Mouse (Mus musculus) myocyte (in vitro differentiated cells): ENCODE results near the gene Grk3.

Experiments
- CEBPB ChIP-seq: IDR thresholded peaks from 2 replicates; pipeline ENCODE4 v1.6.1; 2011; ENCODE audit warnings: mild to moderate bottlenecking, moderate library complexity; ENCODE audit not compliant: poor library complexity, insufficient read depth, severe bottlenecking
- E2F4 ChIP-seq: IDR thresholded peaks from one replicate; pipeline ENCODE4 v1.6.1; 2011; ENCODE audit warnings: mild to moderate bottlenecking, control low read depth, moderate library complexity; ENCODE audit not compliant: insufficient read depth
- MAX ChIP-seq: IDR thresholded peaks from one replicate; pipeline ENCODE4 v1.6.1; 2011; ENCODE audit warnings: low read depth, mild to moderate bottlenecking, control low read depth
- MYOD1 ChIP-seq, 3 experiments: IDR thresholded peaks; one replicate each; pipeline ENCODE4 v1.6.1; 2011; ENCODE audit warnings: control low read depth in 2 of 3, low read depth in 2 of 3, mild to moderate bottlenecking in 2 of 3, moderate library complexity in 1 of 3; ENCODE audit not compliant: insufficient read length in 2 of 3, control insufficient read depth in 1 of 3
- MYOG ChIP-seq, 3 experiments: IDR thresholded peaks; one replicate each; pipeline ENCODE4 v1.6.1; 2011; ENCODE audit warnings: control low read depth in 2 of 3, low read depth in 2 of 3, mild to moderate bottlenecking in 2 of 3; ENCODE audit not compliant: insufficient read length in 2 of 3, control insufficient read depth in 1 of 3, insufficient read depth in 1 of 3
- POLR2A ChIP-seq: IDR thresholded peaks from one replicate; pipeline ENCODE4 v1.6.1; 2011; ENCODE audit warnings: low read depth, mild to moderate bottlenecking, control low read depth, moderate library complexity; ENCODE audit not compliant: insufficient read length
- POLR2AphosphoS2 ChIP-seq: IDR thresholded peaks from one replicate; pipeline ENCODE4 v1.6.1; 2011; ENCODE audit warnings: low read depth, control low read depth; ENCODE audit not compliant: insufficient read length
- REST ChIP-seq: IDR thresholded peaks from one replicate; pipeline ENCODE4 v1.6.1; 2011; ENCODE audit warnings: mild to moderate bottlenecking, control low read depth, moderate library complexity; ENCODE audit not compliant: insufficient read depth, insufficient read length
- SRF ChIP-seq: IDR thresholded peaks from one replicate; pipeline ENCODE4 v1.6.1; 2011; ENCODE audit warnings: low read depth; ENCODE audit not compliant: control insufficient read depth, insufficient read length
- TCF12 ChIP-seq: IDR thresholded peaks from one replicate; pipeline ENCODE4 v1.6.1; 2011; ENCODE audit warnings: mild to moderate bottlenecking, control low read depth; ENCODE audit not compliant: poor library complexity, insufficient read depth, severe bottlenecking
- TCF3 ChIP-seq: IDR thresholded peaks from one replicate; pipeline ENCODE4 v1.6.1; 2011; ENCODE audit warnings: low read depth, control low read depth; ENCODE audit not compliant: insufficient read length
- USF1 ChIP-seq: IDR thresholded peaks from one replicate; pipeline ENCODE4 v1.6.1; 2011; ENCODE audit warnings: low read depth, mild to moderate bottlenecking, control low read depth, moderate library complexity

GRCm38 (mm10) chr5:113008496-113008895 is 7.1 kb downstream of the Grk3 start:
- no peak for TF ChIP-seq MYOD1 (IDR thresholded peaks at IDR 0.05; ENCODE audit: control insufficient read depth in 1 of 3, insufficient read length in 2 of 3, low read depth in 2 of 3)
- no peak for TF ChIP-seq POLR2A
- no peak for TF ChIP-seq TCF3
- no peak for TF ChIP-seq MAX
- TF ChIP-seq MYOG (IDR thresholded peaks at IDR 0.05; ENCODE audit: control insufficient read depth in 1 of 3, insufficient read depth in 1 of 3, insufficient read length in 2 of 3, low read depth in 2 of 3): no peak
- no peak for TF ChIP-seq USF1
- no peak for TF ChIP-seq TCF12
- TF ChIP-seq SRF: no peak
- TF ChIP-seq E2F4: no peak
- no peak for TF ChIP-seq POLR2AphosphoS2
- no peak for TF ChIP-seq CEBPB
- TF ChIP-seq REST: no peak
